Mouse (Mus musculus) intestine, embryonic 14.5 days (tissue): Measurements from ENCODE around the gene Arid5b. TPM values are rescaled to one million over a fixed set of nuclear protein-coding genes. Genes with fewer than 3 reads are reported as not detected.

Experiments
- ATAC-seq: fragments of 200-750 bp; cut with Nextera tagmentation; replicated peaks from 2 replicates; pipeline ENCODE4 v1.8.0; 2017; ENCODE audit warnings: low read depth, moderate number of reproducible peaks, moderate TSS enrichment, moderate library complexity; ENCODE audit not compliant: low FRiP score, low TSS enrichment
- DNase-seq: peaks from one replicate; pipeline ENCODE4 v3.0.0-alpha.2; 2018; ENCODE audit warnings: low spot score
- H3K27ac ChIP-seq: fragments of 300-500 bp; sonication (generic); 2 replicates; pipeline ENCODE4 v1.5.1; 2014; ENCODE audit warnings: low read depth, mild to moderate bottlenecking, control low read depth
- H3K27me3 ChIP-seq: fragments of 300-500 bp; sonication (generic); replicated peaks from 2 replicates; pipeline ENCODE4 v1.6.1; 2014; ENCODE audit warnings: low read length, control low read depth; ENCODE audit not compliant: control insufficient read depth, insufficient read depth
- H3K36me3 ChIP-seq: fragments of 300-500 bp; sonication (generic); 2 replicates; pipeline ENCODE4 v1.6.1; 2014; ENCODE audit warnings: low read length, control low read depth; ENCODE audit not compliant: control insufficient read depth, insufficient read depth
- H3K4me1 ChIP-seq: fragments of 300-500 bp; sonication (generic); replicated peaks from 2 replicates; pipeline ENCODE4 v1.6.1; 2014; ENCODE audit warnings: low read length, control low read depth, mixed read lengths; ENCODE audit not compliant: control insufficient read depth, insufficient read depth
- H3K4me2 ChIP-seq: fragments of 300-500 bp; sonication (generic); 2 replicates; pipeline ENCODE4 v1.6.1; 2014; ENCODE audit warnings: low read length
- H3K4me3 ChIP-seq: fragments of 300-500 bp; sonication (generic); 2 replicates; pipeline ENCODE4 v1.5.1; 2014; ENCODE audit warnings: low read depth, low read length, control low read depth, mixed read lengths
- H3K9ac ChIP-seq: fragments of 300-500 bp; sonication (generic); 2 replicates; pipeline ENCODE4 v1.6.1; 2014; ENCODE audit warnings: mild to moderate bottlenecking, low read length
- H3K9me3 ChIP-seq: fragments of 300-500 bp; sonication (generic); 2 replicates; pipeline ENCODE4 v1.6.1; 2016; ENCODE audit warnings: low read length, control low read depth; ENCODE audit not compliant: control insufficient read depth
- WGBS: fragments of 180-500 bp; shearing (Covaris S2); extraction: QIAGEN DNeasy Blood & Tissue Kit; methylation state at CpG from one replicate; pipeline ENCODE4 v1.1.7; 2014; 5-methylcytosine and 5-hydroxymethylcytosine counted together
- polyA plus RNA-seq: library from polyadenylated mRNA; unstranded; fragments of >200 nt; fragmentation: Nextera tagmentation; extraction: Ambion mirVana; gene quantifications from 2 replicates; pipeline ENCODE4 v1.2.1, GENCODE M21; 2014

The Arid5b gene
- polyA plus RNA-seq, result 34.0 and 35.0 TPM in 2 replicates

DNA sequence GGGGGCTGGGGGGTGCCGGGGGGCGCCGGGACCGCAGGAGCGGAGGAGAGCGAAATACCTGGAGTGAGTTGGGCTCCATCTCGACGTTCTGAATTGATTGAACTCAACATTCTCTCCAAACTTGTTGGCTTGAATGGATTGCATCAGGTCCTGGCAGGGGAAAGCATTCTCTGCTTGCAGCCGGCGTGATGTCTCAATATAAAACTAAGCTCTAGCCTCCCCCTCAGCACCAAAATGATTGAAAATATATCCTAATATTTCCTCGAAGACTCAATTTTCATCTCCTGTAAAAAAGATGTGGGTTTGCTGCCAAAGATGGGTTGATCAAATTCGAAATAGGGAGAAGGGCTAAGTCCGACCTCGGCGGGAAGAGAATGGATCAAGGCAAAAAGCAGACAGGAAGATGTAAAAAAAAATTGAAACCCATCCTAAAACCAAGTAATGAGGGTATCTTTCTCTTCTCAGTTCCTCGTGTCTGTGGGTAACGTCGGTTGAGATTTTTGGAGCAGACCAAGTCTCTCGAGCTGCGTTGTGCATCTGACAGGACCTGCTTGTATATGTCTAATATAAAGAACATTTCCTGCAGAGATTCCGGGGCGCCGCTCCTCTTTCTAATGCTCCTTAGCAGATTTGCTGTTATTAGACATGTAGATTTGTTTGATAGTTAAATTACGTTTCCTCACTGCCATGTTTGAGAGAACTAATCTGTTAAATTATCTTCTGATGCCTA, at the start of gene Arid5b:
Gene Arid5b (minus strand): TSS at position 109 of the 730 bp plus-strand sequence.
- Histone ChIP-seq H3K9me3 (no peaks in the 10 kb centered on the region), H3K27ac (peak within 1 kb of the TSS; percentile 87), H3K36me3 (peaks cover 6% of the 10 kb centered on the region), H3K4me3 (peak within 1 kb of the TSS; percentile 80), H3K27me3 (no peaks in the 10 kb centered on the region), H3K4me1 (peaks cover 28% of the 10 kb centered on the region), H3K4me2 (peak within 1 kb of the TSS; percentile 94), H3K9ac (peak within 1 kb of the TSS; percentile 68)
- ATAC-seq, result no peak
- DNase-seq, result peak; percentile 79
- under 1% methylated on average over 24 of the region's 24 CpGs for WGBS

DNA sequence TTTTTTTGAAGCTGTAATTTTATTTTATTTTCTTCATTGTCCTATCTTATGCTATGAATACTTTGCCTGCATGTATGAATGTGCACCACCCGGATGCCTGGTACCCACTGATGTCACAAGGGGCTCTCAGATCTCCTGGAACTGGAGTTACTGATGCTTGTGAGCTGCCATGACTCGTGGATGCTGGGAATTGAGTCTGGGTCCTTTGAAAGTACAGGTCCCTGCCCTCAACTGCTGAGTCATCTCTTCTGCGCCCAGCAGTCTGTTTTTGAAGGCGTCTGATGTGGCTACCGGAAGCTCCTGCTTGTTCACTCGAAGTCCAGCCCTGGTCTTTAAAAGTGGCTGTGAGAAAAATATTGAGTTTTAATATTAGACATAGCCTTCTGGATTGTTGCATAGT, 46.8 kb upstream of the Arid5b start:
- no peak for DNase-seq
- Histone ChIP-seq H3K4me2 (no peak overlapping the region), H3K9me3 (no peaks in the 10 kb centered on the region), H3K27ac (no peak overlapping the region), H3K4me3 (no peak overlapping the region), H3K36me3 (no peaks in the 10 kb centered on the region), H3K9ac (no peak overlapping the region), H3K27me3 (no peaks in the 10 kb centered on the region), H3K4me1 (no peaks in the 10 kb centered on the region)
- no peak for ATAC-seq
- WGBS, result 82% methylated on average over 6 of the region's 6 CpGs

- no peaks in the 10 kb centered on the region for H3K9me3 ChIP-seq
- H3K4me3 ChIP-seq, result no peak overlapping the region
- H3K27me3 ChIP-seq, result no peaks in the 10 kb centered on the region
- H3K4me1 ChIP-seq, result peaks cover 6% of the 10 kb centered on the region
- H3K9ac ChIP-seq, result no peak overlapping the region
- no peak overlapping the region for H3K4me2 ChIP-seq
- WGBS, result 90% methylated on average over 11 of the region's 11 CpGs
- ATAC-seq (no peak), DNase-seq (peak; percentile 29)
- no peaks in the 10 kb centered on the region for H3K36me3 ChIP-seq
- no peak overlapping the region for H3K27ac ChIP-seq
Observed at GRCm38 (mm10) chr10:68324061-68324460, 45.5 kb upstream of the Arid5b start.

DNA sequence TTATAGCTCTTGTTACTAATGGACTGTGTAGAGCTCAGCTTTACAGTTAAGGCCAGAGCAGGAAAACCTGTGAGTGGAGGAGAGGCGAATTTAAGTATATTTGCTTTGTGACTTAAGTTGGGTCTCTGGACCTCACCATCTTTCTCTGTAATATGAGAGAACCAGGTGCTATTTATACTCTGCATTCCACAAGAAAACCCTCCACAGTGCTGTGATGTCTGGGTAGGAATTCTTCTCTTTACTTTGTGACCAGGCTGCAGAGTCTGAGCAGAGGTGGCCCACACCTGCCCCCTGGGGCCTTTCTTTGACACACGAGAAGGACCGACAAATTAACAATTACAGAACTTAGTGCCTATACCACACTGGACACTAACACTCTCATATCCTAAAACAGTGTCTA, 44.6 kb upstream of the Arid5b start:
- Histone ChIP-seq H3K9me3 (no peaks in the 10 kb centered on the region), H3K4me2 (no peak overlapping the region), H3K4me1 (peaks cover 14% of the 10 kb centered on the region), H3K9ac (no peak overlapping the region), H3K27ac (no peak overlapping the region), H3K36me3 (no peaks in the 10 kb centered on the region), H3K27me3 (no peaks in the 10 kb centered on the region), H3K4me3 (no peak overlapping the region)
- DNase-seq (no peak), ATAC-seq (no peak)
- WGBS, result 70% methylated on average over 3 of the region's 3 CpGs

DNA sequence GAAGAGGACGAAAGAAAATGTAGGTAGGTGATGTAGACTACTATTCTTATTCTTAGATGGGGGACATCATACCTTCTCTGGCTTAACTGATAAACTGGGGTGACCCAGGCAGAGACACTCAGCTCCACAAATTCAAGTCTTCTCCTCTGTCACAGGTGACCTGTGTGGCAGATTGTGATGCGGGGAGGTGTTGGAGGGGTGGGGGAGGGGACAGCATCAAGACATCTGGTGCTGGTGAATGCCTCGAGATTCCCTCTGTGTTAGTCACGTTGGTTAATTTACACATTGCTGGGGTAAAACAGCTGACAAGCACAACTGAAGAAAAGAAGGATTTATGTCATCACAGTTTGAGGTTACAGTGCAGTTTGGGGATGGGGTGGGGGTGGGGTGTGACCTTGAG, 42.4 kb upstream of the Arid5b start:
- Histone ChIP-seq H3K4me2 (no peak overlapping the region), H3K9ac (no peak overlapping the region), H3K27me3 (no peaks in the 10 kb centered on the region), H3K27ac (no peak overlapping the region), H3K4me1 (peaks cover 20% of the 10 kb centered on the region), H3K4me3 (no peak overlapping the region), H3K36me3 (no peaks in the 10 kb centered on the region), H3K9me3 (no peaks in the 10 kb centered on the region)
- WGBS, result 72% methylated on average over 4 of the region's 4 CpGs
- ATAC-seq (no peak), DNase-seq (no peak)

DNA sequence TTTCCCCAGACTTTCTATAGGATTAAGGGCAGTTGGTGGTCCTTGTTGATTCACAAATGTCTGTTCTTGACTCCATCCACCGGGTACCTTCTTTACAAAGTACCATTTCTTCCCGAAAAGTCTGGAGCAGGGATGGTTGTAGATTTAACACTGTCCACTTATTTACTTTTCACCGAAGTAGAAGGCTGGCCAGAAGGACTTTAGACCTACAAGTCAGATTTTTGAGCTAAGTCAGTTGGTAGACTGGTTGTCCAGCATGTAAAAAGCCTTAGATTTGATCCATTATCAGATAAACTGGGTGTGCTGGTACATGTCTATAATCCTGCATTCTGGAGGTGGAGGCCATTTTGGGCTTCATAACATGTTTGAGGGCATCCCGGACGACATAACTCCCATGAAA, 42.0 kb upstream of the Arid5b start:
- no peak for DNase-seq

DNA sequence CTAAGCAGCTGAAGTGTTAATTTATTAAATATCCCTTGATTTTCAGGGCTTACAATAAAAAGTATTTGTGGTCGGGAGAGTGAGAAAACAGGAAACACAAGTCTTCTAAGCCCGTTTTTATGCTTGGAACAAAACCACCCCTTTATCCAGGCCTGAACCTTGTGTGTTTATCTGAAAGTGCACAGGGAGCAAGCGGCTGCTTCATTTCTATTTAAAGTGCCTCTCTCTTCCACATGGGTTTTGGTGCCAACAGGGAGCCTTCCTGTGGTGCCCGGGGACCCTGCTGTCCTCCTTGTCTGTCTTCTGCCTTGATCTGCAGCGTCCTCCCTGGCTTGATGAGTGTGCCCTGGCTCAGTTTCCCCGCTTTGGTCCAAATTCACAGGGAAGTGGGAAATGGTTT, 40.9 kb upstream of the Arid5b start:
- ATAC-seq (no peak), DNase-seq (no peak)
- 35% methylated on average over 6 of the region's 6 CpGs for WGBS
- peak overlapping the region; percentile 78 for H3K27ac ChIP-seq
- H3K4me2 ChIP-seq, result no peak overlapping the region
- no peak overlapping the region for H3K9ac ChIP-seq
- H3K36me3 ChIP-seq, result no peaks in the 10 kb centered on the region
- H3K9me3 ChIP-seq, result no peaks in the 10 kb centered on the region
- no peaks in the 10 kb centered on the region for H3K27me3 ChIP-seq
- no peak overlapping the region for H3K4me3 ChIP-seq
- peaks cover 25% of the 10 kb centered on the region for H3K4me1 ChIP-seq

More for the DNA sequence above, 42.0 kb upstream of the Arid5b start:
- ATAC-seq, result no peak
- Histone ChIP-seq H3K9me3 (no peaks in the 10 kb centered on the region), H3K27ac (no peak overlapping the region), H3K4me3 (no peak overlapping the region), H3K4me1 (peaks cover 20% of the 10 kb centered on the region), H3K9ac (no peak overlapping the region), H3K27me3 (no peaks in the 10 kb centered on the region), H3K4me2 (no peak overlapping the region), H3K36me3 (no peaks in the 10 kb centered on the region)
- 93% methylated on average over 5 of the region's 5 CpGs for WGBS

DNA sequence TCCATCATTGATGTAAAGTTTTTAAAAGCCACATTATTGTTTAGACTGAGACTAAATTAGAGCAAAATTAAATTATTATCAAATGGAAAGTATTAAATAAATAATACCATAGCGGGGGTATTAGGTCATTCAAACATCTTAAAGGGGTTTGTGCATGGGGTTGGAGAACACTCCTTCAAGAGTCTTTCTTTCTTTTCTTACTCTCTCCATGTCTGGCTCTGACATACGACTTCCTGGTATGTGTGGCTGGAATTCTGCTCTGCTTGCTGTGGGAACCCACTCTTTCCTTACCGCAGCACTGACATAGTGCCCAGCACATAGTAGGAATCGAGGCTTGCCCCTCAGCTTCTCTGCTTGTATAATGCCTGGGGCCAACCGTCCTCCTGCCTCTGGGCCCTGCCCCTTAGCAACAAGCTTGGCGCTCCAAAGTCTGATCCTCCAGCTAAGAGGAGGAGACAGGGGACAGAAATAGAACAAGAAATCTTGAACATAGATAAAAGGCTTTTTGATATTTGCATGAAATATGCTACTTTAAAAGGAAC, 40.0 kb upstream of the Arid5b start:
- Histone ChIP-seq H3K27ac (peak overlapping the region; percentile 78), H3K4me3 (no peak overlapping the region), H3K36me3 (no peaks in the 10 kb centered on the region), H3K9ac (no peak overlapping the region), H3K4me2 (no peak overlapping the region), H3K4me1 (peaks cover 25% of the 10 kb centered on the region), H3K27me3 (no peaks in the 10 kb centered on the region), H3K9me3 (no peaks in the 10 kb centered on the region)
- WGBS, result 27% methylated on average over 6 of the region's 6 CpGs
- DNase-seq (peak; percentile 55), ATAC-seq (no peak)

GRCm38 (mm10) chr10:68312734-68313133, 34.2 kb upstream of the Arid5b start:
- 73% methylated on average over 8 of the region's 8 CpGs for WGBS
- no peak overlapping the region for H3K4me3 ChIP-seq
- no peak overlapping the region for H3K4me2 ChIP-seq
- no peak overlapping the region for H3K27ac ChIP-seq
- DNase-seq (no peak), ATAC-seq (no peak)
- H3K4me1 ChIP-seq, result peaks cover 6% of the 10 kb centered on the region; the same call in 1 of the 2 replicates
- H3K9ac ChIP-seq, result no peak overlapping the region
- no peaks in the 10 kb centered on the region for H3K36me3 ChIP-seq
- no peaks in the 10 kb centered on the region for H3K27me3 ChIP-seq
- H3K9me3 ChIP-seq, result no peaks in the 10 kb centered on the region
